Mouse (Mus musculus) CH12.LX (cell line): ENCODE measurements around the gene Prelp. TPM values are rescaled to one million over a fixed set of nuclear protein-coding genes. Genes with fewer than 3 reads are reported as not detected.

Source experiments
- DNase-seq: peaks from one replicate; pipeline ENCODE4 v3.0.0-alpha.2; 2013; ENCODE audit errors: extremely low read depth
- H3K27ac ChIP-seq: 2 replicates; pipeline ENCODE4 v1.5.1; 2012; ENCODE audit warnings: low read depth, mild to moderate bottlenecking, control low read depth, moderate library complexity; ENCODE audit not compliant: insufficient read depth
- H3K27me3 ChIP-seq: replicated peaks from 2 replicates; pipeline ENCODE3; 2012; ENCODE audit warnings: inconsistent platforms
- H3K36me3 ChIP-seq, 2 experiments: replicated peaks in 1 of 2; 2 replicates each; pipeline versions ENCODE3 to v1.6.1; 2012; ENCODE audit warnings: inconsistent platforms in 1 of 2, low read length in 1 of 2, mild to moderate bottlenecking in 1 of 2, mixed read lengths in 1 of 2, moderate library complexity in 1 of 2; ENCODE audit not compliant: control insufficient read depth in 1 of 2, insufficient read depth in 1 of 2
- H3K4me1 ChIP-seq, 2 experiments: 2 replicates each; pipeline ENCODE4 v1.6.1; 2012; ENCODE audit warnings: inconsistent platforms in 1 of 2, moderate library complexity in 1 of 2; ENCODE audit not compliant: insufficient read depth in 2 of 2, control insufficient read depth in 1 of 2
- H3K4me2 ChIP-seq: 2 replicates; pipeline ENCODE4 v1.6.1; 2012; ENCODE audit warnings: low read depth, mild to moderate bottlenecking, control low read depth; ENCODE audit not compliant: poor library complexity, insufficient read depth, severe bottlenecking
- H3K4me3 ChIP-seq, 3 experiments: fragments of 150-350 bp in 1 of 3; sonication (generic) in 1 of 3; replicated peaks in 1 of 3; 2 replicates each; pipeline versions ENCODE3 to v1.5.1; 2011 to 2012; ENCODE audit warnings: low read depth in 2 of 3, low read length in 2 of 3, mild to moderate bottlenecking in 2 of 3, moderate library complexity in 2 of 3, control low read depth in 1 of 3, improper control_type of control experiment in 1 of 3, inconsistent platforms in 1 of 3, mixed read lengths in 1 of 3; ENCODE audit not compliant: poor library complexity in 1 of 3
- H3K79me2 ChIP-seq: replicated peaks from 2 replicates; pipeline ENCODE4 v1.6.1; 2012; ENCODE audit warnings: mild to moderate bottlenecking, moderate library complexity; ENCODE audit not compliant: control insufficient read depth, poor library complexity, insufficient read depth, severe bottlenecking; ENCODE audit errors: extremely low read depth
- H3K9ac ChIP-seq: 2 replicates; pipeline ENCODE4 v1.6.1; 2012; ENCODE audit warnings: low read depth, mild to moderate bottlenecking, control low read depth, moderate library complexity; ENCODE audit not compliant: insufficient read depth
- H3K9me3 ChIP-seq: replicated peaks from 2 replicates; pipeline ENCODE3; 2012; ENCODE audit warnings: low read length, inconsistent platforms, mixed read lengths
- CHD1 ChIP-seq: IDR thresholded peaks from 2 replicates; pipeline ENCODE4 v1.6.1; 2012; ENCODE audit warnings: low read depth, low read length, improper control_type of control experiment, inconsistent platforms
- CHD2 ChIP-seq: IDR thresholded peaks from 2 replicates; pipeline ENCODE4 v1.6.1; 2011; ENCODE audit warnings: low read length, improper control_type of control experiment
- EP300 ChIP-seq: IDR thresholded peaks from 2 replicates; pipeline ENCODE4 v1.6.1; 2011; ENCODE audit warnings: low read length, improper control_type of control experiment
- ETS1 ChIP-seq: conservative IDR thresholded peaks from 2 replicates; pipeline ENCODE4 v1.6.1; 2012; ENCODE audit warnings: low read depth, mild to moderate bottlenecking, inconsistent platforms, low read length, improper control_type of control experiment, moderate library complexity
- HCFC1 ChIP-seq: IDR thresholded peaks from 2 replicates; pipeline ENCODE4 v1.6.1; 2012; ENCODE audit warnings: low read depth, mild to moderate bottlenecking, inconsistent platforms, low read length, improper control_type of control experiment
- KAT2A ChIP-seq: IDR thresholded peaks from 2 replicates; pipeline ENCODE4 v1.6.1; 2012; ENCODE audit warnings: low read length, improper control_type of control experiment, inconsistent platforms; ENCODE audit not compliant: insufficient replicate concordance
- MAFK ChIP-seq: IDR thresholded peaks from 2 replicates; pipeline ENCODE4 v1.6.1; 2011; ENCODE audit warnings: low read length, improper control_type of control experiment; ENCODE audit not compliant: insufficient replicate concordance
- MAX ChIP-seq: IDR thresholded peaks from 2 replicates; pipeline ENCODE4 v1.6.1; 2011; ENCODE audit warnings: low read length, improper control_type of control experiment
- MEF2A ChIP-seq: IDR thresholded peaks from 2 replicates; pipeline ENCODE4 v1.6.1; 2014; ENCODE audit warnings: low read depth, mild to moderate bottlenecking, inconsistent platforms, low read length, improper control_type of control experiment, borderline replicate concordance
- MYC ChIP-seq: IDR thresholded peaks from 2 replicates; pipeline ENCODE4 v1.6.1; 2011; ENCODE audit warnings: low read depth, mild to moderate bottlenecking, improper control_type of control experiment, low read length
- NRF1 ChIP-seq: IDR thresholded peaks from 2 replicates; pipeline ENCODE4 v1.6.1; 2014; ENCODE audit warnings: low read depth, mild to moderate bottlenecking, inconsistent platforms, low read length, improper control_type of control experiment, moderate library complexity
- PAX5 ChIP-seq: IDR thresholded peaks from 2 replicates; pipeline ENCODE4 v1.6.1; 2012; ENCODE audit warnings: low read length, inconsistent platforms, mixed read lengths
- POLR2A ChIP-seq: IDR thresholded peaks from 2 replicates; pipeline ENCODE4 v1.6.1; 2011; ENCODE audit warnings: low read depth, mild to moderate bottlenecking, improper control_type of control experiment, low read length
- SIN3A ChIP-seq: IDR thresholded peaks from 2 replicates; pipeline ENCODE4 v1.6.1; 2012; ENCODE audit warnings: low read length, improper control_type of control experiment, inconsistent platforms
- SMC3 ChIP-seq: IDR thresholded peaks from 2 replicates; pipeline ENCODE4 v1.6.1; 2011; ENCODE audit warnings: low read depth, low read length, improper control_type of control experiment
- TCF12 ChIP-seq: IDR thresholded peaks from 2 replicates; pipeline ENCODE4 v1.6.1; 2014; ENCODE audit warnings: low read depth, mild to moderate bottlenecking, inconsistent platforms, low read length, improper control_type of control experiment
- UBTF ChIP-seq: IDR thresholded peaks from 2 replicates; pipeline ENCODE4 v1.6.1; 2012; ENCODE audit warnings: low read depth, mild to moderate bottlenecking, inconsistent platforms, low read length, improper control_type of control experiment, moderate library complexity
- USF1 ChIP-seq: IDR thresholded peaks from 2 replicates; pipeline ENCODE4 v1.6.1; 2014; ENCODE audit warnings: low read depth, mild to moderate bottlenecking, inconsistent platforms, low read length, improper control_type of control experiment
- USF2 ChIP-seq: conservative IDR thresholded peaks from 2 replicates; pipeline ENCODE4 v1.6.1; 2011; ENCODE audit warnings: low read depth, low read length, improper control_type of control experiment
- ZC3H11A ChIP-seq: IDR thresholded peaks from 2 replicates; pipeline ENCODE4 v1.6.1; 2012; ENCODE audit warnings: low read depth, mild to moderate bottlenecking, inconsistent platforms, low read length, improper control_type of control experiment
- ZKSCAN1 ChIP-seq: IDR thresholded peaks from 2 replicates; pipeline ENCODE4 v1.6.1; 2012; ENCODE audit warnings: low read depth, inconsistent platforms, low read length, improper control_type of control experiment, borderline replicate concordance
- ZMIZ1 ChIP-seq: IDR thresholded peaks from 2 replicates; pipeline ENCODE4 v1.6.1; 2012; ENCODE audit warnings: low read depth, mild to moderate bottlenecking, inconsistent platforms, low read length, improper control_type of control experiment
- dilution Hi-C: fragments of 300-500 bp; cut with MboI; formaldehyde crosslinking; loops from 2 replicates; pipeline ENCODE4 v1.14.3; 2020; ENCODE audit warnings: low sequenced_read_pairs; ENCODE audit not compliant: extremely low pct_unique_long_range_greater_than_20kb, extremely low pct_ligation_motif_present
- in situ Hi-C: fragments of 300-500 bp; cut with MboI; formaldehyde crosslinking; loops from 3 replicates; pipeline ENCODE4 v1.14.3; 2019; ENCODE audit warnings: low sequenced_read_pairs, low pct_ligation_motif_present, low pct_unique_long_range_greater_than_20kb, mixed read lengths
- polyA plus RNA-seq: library from polyadenylated mRNA; unstranded; fragments of >175 nt; gene quantifications from 2 replicates; pipeline ENCODE4 v1.2.1, GENCODE M21; 2012; ENCODE audit warnings: low read depth; ENCODE audit not compliant: insufficient read length
- total RNA-seq, 2 experiments: library from RNA; depleted of rRNA; stranded (reverse); fragments of 300-350 nt in 1 of 2; fragments of >200 nt in 1 of 2; gene quantifications; 2 replicates each; pipeline ENCODE4 v1.2.3; 2012 to 2014

Gene Prelp
- total and polyA plus RNA-seq, 3 experiments, result not detected

DNA sequence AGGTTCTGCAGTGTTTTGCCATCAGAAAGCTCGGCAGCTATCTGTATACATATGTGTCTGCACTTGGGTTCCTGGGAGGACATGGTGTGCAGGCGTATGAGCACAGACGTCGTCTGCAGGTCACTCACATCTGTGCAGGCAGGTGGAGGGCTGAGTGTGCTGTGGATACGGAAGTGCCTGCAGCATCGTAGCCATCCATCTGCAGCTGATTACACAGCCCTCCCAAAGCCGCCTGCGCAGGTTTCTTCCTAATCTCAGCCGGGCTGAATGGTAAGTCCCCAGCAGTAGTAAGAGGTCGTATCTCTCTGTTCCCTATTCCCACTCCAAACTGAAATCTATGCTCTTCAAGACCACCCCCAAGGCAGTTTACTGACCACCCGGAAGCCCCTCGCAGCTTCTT lies 14.8 kb downstream of the Prelp start:
- no peak overlapping the region for H3K27ac ChIP-seq
- no peak overlapping the region for H3K4me3 ChIP-seq
- in situ Hi-C loops, result loop anchor here (25.0 kb wide), 1 partner anchor 406 kb away; no protein-coding TSS in a partner anchor
- H3K79me2 ChIP-seq, result no peaks in the 10 kb centered on the region
- TF ChIP-seq TCF12 (no peak), ZMIZ1 (no peak), HCFC1 (no peak), EP300 (no peak), MAX (no peak), MEF2A (no peak), POLR2A (no peak), SMC3 (no peak), KAT2A (no peak), NRF1 (no peak), PAX5 (no peak), ZKSCAN1 (no peak), CHD2 (no peak), UBTF (no peak), USF2 (no peak), CHD1 (no peak)
- TF ChIP-seq, all 38 proteins: peak for 0
- no peaks in the 10 kb centered on the region for H3K36me3 ChIP-seq
- DNase-seq, result no peak
- H3K9ac ChIP-seq, result no peak overlapping the region
- peaks cover 0 to 4% of the 10 kb centered on the region in 2 experiments; a peak in 2 of 4 replicates for H3K4me1 ChIP-seq
- no peaks in the 10 kb centered on the region for H3K9me3 ChIP-seq
- no peak overlapping the region for H3K4me2 ChIP-seq
- peaks cover 81% of the 10 kb centered on the region for H3K27me3 ChIP-seq
- dilution Hi-C loops, result no loop called here

DNA sequence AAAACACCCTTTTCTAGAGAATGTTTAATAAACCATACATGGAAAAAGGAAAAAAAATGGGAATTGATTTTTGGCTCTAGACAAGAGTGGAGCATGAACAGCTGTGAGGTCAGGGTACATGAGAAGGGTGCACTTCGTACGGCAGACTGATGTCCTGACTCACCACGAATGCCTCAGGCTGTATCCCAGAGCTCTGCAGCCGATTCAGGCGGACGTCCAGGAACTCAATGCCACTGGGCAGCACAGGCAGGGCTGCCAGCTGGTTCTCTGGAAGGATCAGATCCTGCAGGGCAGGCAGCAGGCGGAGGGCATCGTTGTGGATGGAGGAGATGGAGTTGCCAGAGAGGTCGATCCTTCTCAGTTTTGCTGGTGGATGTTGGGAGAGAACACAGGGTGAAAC lies 20.4 kb downstream of the Prelp start:
- no peak overlapping the region for H3K9ac ChIP-seq
- in situ Hi-C loops, result loop anchor here (5.0 to 25.0 kb wide), 2 partner anchors 206 to 411 kb away; no protein-coding TSS in a partner anchor
- H3K36me3 ChIP-seq, result no peaks in the 10 kb centered on the region
- H3K9me3 ChIP-seq, result no peaks in the 10 kb centered on the region
- no peak for DNase-seq
- no peak overlapping the region for H3K4me2 ChIP-seq
- H3K4me1 ChIP-seq, result peaks cover 0 to 16% of the 10 kb centered on the region in 2 experiments; a peak in 2 of 4 replicates
- H3K27ac ChIP-seq, result no peak overlapping the region
- TF ChIP-seq HCFC1, result no peak
- TF ChIP-seq USF1, result no peak
- TF ChIP-seq NRF1, result no peak
- TF ChIP-seq SIN3A, result no peak
- no peak for TF ChIP-seq MEF2A
- no peak for TF ChIP-seq USF2
- TF ChIP-seq MAFK, result no peak
- no peak for TF ChIP-seq EP300
- no peak for TF ChIP-seq MYC
- no peak for TF ChIP-seq ZKSCAN1
- TF ChIP-seq ETS1, result no peak
- no peak for TF ChIP-seq ZC3H11A
- H3K4me3 ChIP-seq, result no peak overlapping the region
- H3K79me2 ChIP-seq, result no peaks in the 10 kb centered on the region
- dilution Hi-C loops, result no loop called here
- H3K27me3 ChIP-seq, result peaks cover 33% of the 10 kb centered on the region
